Mouse (Mus musculus) spleen, adult 2 months (tissue): ENCODE results near the gene Mgl2.

ENCODE experiments used
- CTCF ChIP-seq: fragments of 200-500 bp; IDR thresholded peaks from 2 replicates; pipeline ENCODE4 v1.5.1; 2011; ENCODE audit warnings: mild to moderate bottlenecking, inconsistent platforms; ENCODE audit not compliant: insufficient read depth, insufficient read length, insufficient replicate concordance; ENCODE audit errors: extremely low read depth
- POLR2A ChIP-seq: fragments of 200-500 bp; IDR thresholded peaks from 2 replicates; pipeline ENCODE4 v1.6.1; 2011; ENCODE audit warnings: low read depth, low read length, inconsistent platforms

DNA sequence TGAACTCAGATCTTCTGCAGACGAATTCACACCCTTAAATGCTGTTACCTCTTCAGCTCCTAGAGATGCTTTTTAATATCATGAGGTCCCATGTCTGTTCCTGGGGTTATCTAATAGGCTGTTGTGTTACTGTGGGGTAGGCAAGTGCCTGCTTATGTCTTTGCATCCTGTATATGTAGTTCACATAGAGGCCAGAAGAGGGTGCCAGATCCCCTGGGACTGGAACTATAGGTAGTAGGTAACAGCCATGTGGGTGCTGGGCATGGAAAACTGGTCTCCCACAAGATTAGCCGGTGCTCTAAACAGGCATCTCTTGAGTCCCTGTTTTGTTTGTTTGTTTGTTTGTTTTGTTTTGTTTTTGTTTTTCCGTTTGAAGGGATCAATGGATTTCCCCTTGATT, 41.7 kb downstream of the Mgl2 start:
- TF ChIP-seq CTCF (no peak), POLR2A (no peak)
